Mouse (Mus musculus) cerebellum, adult 2 months (tissue): ENCODE data around the gene Kcnma1. TPM values are rescaled to one million over a fixed set of nuclear protein-coding genes. Genes with fewer than 3 reads are reported as not detected.

Experiments
- DNase-seq, 2 experiments: peaks; one replicate each; pipeline ENCODE4 v3.0.0; 2021
- H3K27ac ChIP-seq: fragments of 200-500 bp; 2 replicates; pipeline ENCODE4 v1.5.1; 2012; ENCODE audit warnings: low read length, control low read depth, inconsistent platforms; ENCODE audit not compliant: insufficient read depth
- H3K27me3 ChIP-seq: fragments of 200-500 bp; 2 replicates; pipeline ENCODE4 v1.6.1; 2012; ENCODE audit warnings: inconsistent platforms, mild to moderate bottlenecking, low read length, moderate library complexity; ENCODE audit not compliant: control insufficient read depth, insufficient read depth
- H3K4me1 ChIP-seq: fragments of 200-500 bp; 2 replicates; pipeline ENCODE4 v1.6.1; 2011; ENCODE audit warnings: low read length; ENCODE audit not compliant: control insufficient read depth, insufficient read depth
- H3K4me3 ChIP-seq: fragments of 200-500 bp; replicated peaks from 2 replicates; pipeline ENCODE3; 2011; ENCODE audit warnings: mild to moderate bottlenecking, low read depth, low read length, control low read depth; ENCODE audit not compliant: insufficient read depth
- CTCF ChIP-seq: fragments of 200-500 bp; IDR thresholded peaks from 2 replicates; pipeline ENCODE4 v1.5.1; 2011; ENCODE audit warnings: low read depth, mild to moderate bottlenecking, control low read depth, low read length, moderate library complexity, borderline replicate concordance; ENCODE audit not compliant: insufficient read depth
- POLR2A ChIP-seq: fragments of 200-500 bp; IDR thresholded peaks from 2 replicates; pipeline ENCODE4 v1.6.1; 2011; ENCODE audit warnings: low read length, control low read depth, borderline replicate concordance; ENCODE audit not compliant: insufficient read depth
- WGBS: fragments of 180-500 bp; shearing (Covaris S2); methylation state at CpG from one replicate; pipeline ENCODE4 v1.1.7; 2018; 5-methylcytosine and 5-hydroxymethylcytosine counted together
- polyA plus RNA-seq: library from polyadenylated mRNA; depleted of rRNA; stranded (reverse); fragments of >200 nt; gene quantifications from 2 replicates; pipeline ENCODE4 v1.2.3, GENCODE M21; 2012

The Kcnma1 gene
- polyA plus RNA-seq, 1 experiment: 40.4 TPM

- no peak for TF ChIP-seq CTCF
- no peak for TF ChIP-seq POLR2A
- DNase-seq: no peak
- Histone ChIP-seq H3K27me3 (no peaks in the 10 kb centered on the region), H3K4me3 (no peak overlapping the region), H3K27ac (no peak overlapping the region), H3K4me1 (no peaks in the 10 kb centered on the region)
- 80% methylated on average over 11 of the region's 11 CpGs for WGBS
Measured at GRCm38 (mm10) chr14:23959061-23959460, 55.2 kb downstream of the Kcnma1 start.

DNA sequence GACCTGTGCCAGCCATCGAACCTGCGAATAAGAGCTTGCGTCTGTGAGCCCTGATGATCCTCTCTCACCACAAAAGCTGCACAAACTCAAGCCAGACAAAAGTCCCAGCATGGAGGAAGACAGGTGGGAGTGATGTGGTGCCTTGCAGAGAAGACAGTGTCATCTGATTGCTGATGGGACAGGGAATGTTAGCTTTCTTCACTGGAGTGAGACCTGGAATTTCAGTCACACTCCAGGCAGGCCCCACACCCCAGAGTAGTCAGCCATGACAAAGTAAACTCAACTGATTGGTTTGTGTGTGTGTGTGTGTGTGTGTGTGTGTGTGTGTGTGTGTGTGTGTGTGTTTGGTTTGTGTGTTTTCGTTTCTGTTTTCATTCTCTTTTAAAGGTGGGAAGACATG, 57.0 kb downstream of the Kcnma1 start:
- TF ChIP-seq CTCF (no peak), POLR2A (no peak)
- H3K4me1 ChIP-seq: no peaks in the 10 kb centered on the region
- H3K27me3 ChIP-seq: no peaks in the 10 kb centered on the region
- H3K4me3 ChIP-seq: no peak overlapping the region
- no peak overlapping the region for H3K27ac ChIP-seq
- 84% methylated on average over 4 of the region's 4 CpGs for WGBS
- no peak for DNase-seq

- Histone ChIP-seq H3K27ac (no peak overlapping the region), H3K4me3 (no peak overlapping the region), H3K4me1 (no peaks in the 10 kb centered on the region; the same call in 1 of the 2 replicates), H3K27me3 (no peaks in the 10 kb centered on the region)
- no peak for DNase-seq
- TF ChIP-seq CTCF (no peak), POLR2A (no peak)
- 46% methylated on average over 2 of the region's 2 CpGs for WGBS
Measured at GRCm38 (mm10) chr14:23943876-23944275, 70.4 kb downstream of the Kcnma1 start.

GRCm38 (mm10) chr14:23943152-23943551, 71.1 kb downstream of the Kcnma1 start:
- Histone ChIP-seq H3K4me3 (no peak overlapping the region), H3K27ac (no peak overlapping the region), H3K27me3 (no peaks in the 10 kb centered on the region), H3K4me1 (no peaks in the 10 kb centered on the region; the same call in 1 of the 2 replicates)
- no peak for TF ChIP-seq POLR2A
- no peak for TF ChIP-seq CTCF
- WGBS: 51% methylated on average over 5 of the region's 5 CpGs
- no peak for DNase-seq

DNA sequence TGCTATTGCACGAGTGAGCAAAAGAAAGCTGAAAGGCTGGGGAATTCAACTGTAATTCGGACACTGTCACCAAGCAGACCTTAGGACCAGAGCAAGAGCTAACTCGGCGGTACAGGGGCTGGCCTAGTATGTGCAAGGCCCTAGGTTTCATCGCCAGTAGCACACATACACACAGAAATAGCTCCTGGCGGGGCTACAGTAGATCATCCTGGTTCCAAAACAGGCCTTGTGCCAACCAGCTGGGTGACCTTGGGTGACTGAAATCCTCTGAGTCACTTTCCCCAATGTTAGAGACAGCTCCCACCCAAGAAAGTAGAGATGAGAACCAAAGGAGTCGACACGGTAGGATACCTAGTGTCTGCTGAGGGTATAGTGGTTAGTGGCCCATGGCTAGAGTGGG, 72.2 kb downstream of the Kcnma1 start:
- 89% methylated on average over 8 of the region's 8 CpGs for WGBS
- Histone ChIP-seq H3K4me1 (no peaks in the 10 kb centered on the region; the same call in 1 of the 2 replicates), H3K27me3 (no peaks in the 10 kb centered on the region), H3K27ac (no peak overlapping the region), H3K4me3 (no peak overlapping the region)
- no peak for DNase-seq
- no peak for TF ChIP-seq CTCF
- TF ChIP-seq POLR2A: no peak

- Histone ChIP-seq H3K4me1 (no peaks in the 10 kb centered on the region), H3K27ac (no peak overlapping the region), H3K27me3 (no peaks in the 10 kb centered on the region), H3K4me3 (no peak overlapping the region)
- DNase-seq: no peak
- WGBS: 82% methylated on average over 6 of the region's 6 CpGs
- TF ChIP-seq CTCF (no peak), POLR2A (no peak)
Measured at GRCm38 (mm10) chr14:23935016-23935415, 79.3 kb downstream of the Kcnma1 start.

DNA sequence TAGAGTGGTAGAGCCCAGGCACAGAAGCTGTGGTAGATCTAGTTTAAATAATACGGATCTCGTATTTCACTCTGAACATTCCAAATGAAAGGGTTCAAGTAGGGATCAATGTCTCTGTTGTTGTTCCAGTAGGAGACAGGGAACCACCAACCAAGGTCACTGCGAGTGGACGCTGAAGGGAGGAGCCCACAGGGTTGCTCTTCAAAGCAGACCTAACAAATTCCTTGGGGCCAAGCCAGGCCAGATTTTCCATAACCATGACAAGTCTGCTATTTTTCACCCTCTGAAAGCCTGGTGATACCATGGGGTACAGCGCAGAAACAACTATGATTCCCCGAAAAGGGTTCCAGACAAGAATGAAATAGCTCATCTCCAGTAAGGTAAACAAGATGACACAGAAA, 82.6 kb downstream of the Kcnma1 start:
- TF ChIP-seq CTCF: no peak
- H3K4me1 ChIP-seq: no peaks in the 10 kb centered on the region
- no peak overlapping the region for H3K27ac ChIP-seq
- DNase-seq: no peak
- no peaks in the 10 kb centered on the region for H3K27me3 ChIP-seq
- 85% methylated on average over 6 of the region's 6 CpGs for WGBS
- no peak overlapping the region for H3K4me3 ChIP-seq

- no peak for DNase-seq
- H3K4me3 ChIP-seq: no peak overlapping the region
- 79% methylated on average over 3 of the region's 3 CpGs for WGBS
- H3K4me1 ChIP-seq: no peaks in the 10 kb centered on the region
- H3K27me3 ChIP-seq: no peaks in the 10 kb centered on the region
- no peak overlapping the region for H3K27ac ChIP-seq
- TF ChIP-seq CTCF (no peak), POLR2A (no peak)
Measured at GRCm38 (mm10) chr14:23929168-23929567, 85.1 kb downstream of the Kcnma1 start.
